Mouse (Mus musculus): ENCODE measurements at regions not wholly inside any gene's neighbourhood (a gene's known extent, or its start where the extent isn't known, plus 50 kb on each side); places are given as distances from the start of the nearest gene placed in this dataset.

- Histone ChIP-seq H3K9me3 (replicated peaks; ENCODE audit: insufficient read depth, low read length) (no peaks in the 10 kb centered on the region), H3K79me2 (ENCODE audit: control insufficient read depth, insufficient read depth, low read length, poor library complexity) (no peaks in the 10 kb centered on the region), H3K4me1 (ENCODE audit: control insufficient read depth in 1 of 2, insufficient read depth in 2 of 2, low read length in 2 of 2) (no peaks in the 10 kb centered on the region), H3K27me3 (ENCODE audit: control insufficient read depth in 1 of 2, insufficient read depth in 2 of 2, low read length in 2 of 2) (no peaks in the 10 kb centered on the region; a peak in 1 of 4 replicates), H3K4me3 (ENCODE audit: control insufficient read depth in 1 of 2, insufficient read depth in 1 of 2, low read depth in 2 of 2, low read length in 2 of 2) (no peak overlapping the region), H3K9ac (ENCODE audit: control insufficient read depth, low read depth, low read length, poor library complexity, severe bottlenecking) (no peak overlapping the region), H3K36me3 (ENCODE audit: control insufficient read depth in 1 of 2, insufficient read depth in 2 of 2, low read length in 2 of 2) (no peaks in the 10 kb centered on the region), H3K27ac (ENCODE audit: control insufficient read depth, low read depth, low read length) (no peak overlapping the region)
- TF ChIP-seq KAT2A (conservative IDR thresholded peaks at IDR 0.05; ENCODE audit: low read depth, low read length) (no peak), MYC (IDR thresholded peaks at IDR 0.05; ENCODE audit: low read depth, low read length) (no peak), JUND (IDR thresholded peaks at IDR 0.05; ENCODE audit: low read depth, low read length) (no peak), MEF2A (IDR thresholded peaks at IDR 0.05; ENCODE audit: extremely low read depth, insufficient replicate concordance, low read depth, low read length, poor library complexity, severe bottlenecking) (no peak), USF2 (IDR thresholded peaks at IDR 0.05; ENCODE audit: borderline replicate concordance in 1 of 2, insufficient read depth in 1 of 2, low read depth in 1 of 2, low read length in 2 of 2) (no peak), GATA1 (IDR thresholded peaks at IDR 0.05; ENCODE audit: low read depth, low read length) (no peak), MAFK (IDR thresholded peaks at IDR 0.05; ENCODE audit: borderline replicate concordance, low read depth, low read length) (no peak), MXI1 (IDR thresholded peaks at IDR 0.05; ENCODE audit: low read depth, low read length) (no peak), BHLHE40 (IDR thresholded peaks at IDR 0.05; ENCODE audit: borderline replicate concordance, low read depth, low read length) (no peak), POLR2AphosphoS2 (IDR thresholded peaks at IDR 0.05; ENCODE audit: low read length) (no peak), TCF12 (IDR thresholded peaks at IDR 0.05; ENCODE audit: low read depth, low read length) (no peak), CHD1 (IDR thresholded peaks at IDR 0.05; ENCODE audit: low read depth, low read length) (no peak), HCFC1 (IDR thresholded peaks at IDR 0.05; ENCODE audit: low read depth, low read length) (no peak), ZNF384 (IDR thresholded peaks at IDR 0.05; ENCODE audit: low read depth, low read length) (no peak), EP300 (IDR thresholded peaks at IDR 0.05; ENCODE audit: low read depth in 1 of 2, low read length in 2 of 2) (no peak), ZMIZ1 (IDR thresholded peaks at IDR 0.05; ENCODE audit: low read depth, low read length) (no peak)
- DNase-seq (ENCODE audit: low read depth, low spot score), result no peak
Observed at GRCm38 (mm10) chr10:91234709-91235108, 53.6 kb upstream of the Tmpo start.
